Mouse (Mus musculus) megakaryocyte progenitor cell, adult 5-6 weeks (primary cell): ENCODE data around the gene Sergef. TPM values are rescaled to one million over a fixed set of nuclear protein-coding genes. Genes with fewer than 3 reads are reported as not detected.

ENCODE experiments used
- total RNA-seq, 2 experiments: library from RNA; stranded (forward) in 1 of 2; stranded (reverse) in 1 of 2; fragments of 157-497, 149-512 nt in 1 of 2; fragments of 200-1000 nt in 1 of 2; gene quantifications; 2 replicates each; pipeline versions ENCODE4 v1.2.3 to v1.2.4; 2015 to 2017

Sergef gene
- total RNA-seq, 2 experiments from 2014 or later: 6.6 to 8.1 TPM

Other genes with a start within 250 kb of the Sergef start
- 0.22 and 1.2 TPM in 2 replicates for gene Kcnc1, start 243.3 kb downstream of the Sergef start, total RNA-seq (2015)
- 0.07 TPM in 1 of 2 replicates, not detected in the other for gene Kcnc1, start 243.3 kb downstream of the Sergef start, total RNA-seq (2017)
- not detected in 2 replicates for gene Tph1, start 32.7 kb upstream of the Sergef start, total RNA-seq (2015)
- not detected in 2 replicates for gene Tph1, start 32.7 kb upstream of the Sergef start, total RNA-seq (2017)
- 17.5 and 20.7 TPM in 2 replicates for gene Saal1, start 70.9 kb upstream of the Sergef start, total RNA-seq (2015)
- gene Saal1, start 70.9 kb upstream of the Sergef start, total RNA-seq (2017): 15.5 and 18.7 TPM in 2 replicates
- 1.9 TPM in 1 of 2 replicates, not detected in the other for gene Saa3, start 75.9 kb upstream of the Sergef start, total RNA-seq (2015)
- 2.0 TPM in 1 of 2 replicates, not detected in the other for gene Saa3, start 75.9 kb upstream of the Sergef start, total RNA-seq (2017)
- gene Saa4, start 92.8 kb upstream of the Sergef start, total RNA-seq (2015): not detected in 2 replicates
- not detected in 2 replicates for gene Saa4, start 92.8 kb upstream of the Sergef start, total RNA-seq (2017)
- not detected in 2 replicates for gene Saa1, start 103.2 kb upstream of the Sergef start, total RNA-seq (2015)
- not detected in 2 replicates for gene Saa1, start 103.2 kb upstream of the Sergef start, total RNA-seq (2017)
- gene Saa2, start 112.0 kb upstream of the Sergef start, total RNA-seq (2015): not detected in 2 replicates
- gene Saa2, start 112.0 kb upstream of the Sergef start, total RNA-seq (2017): not detected in 2 replicates
- 13.5 and 17.5 TPM in 2 replicates for gene Hps5, start 156.3 kb upstream of the Sergef start, total RNA-seq (2015)
- 25.5 and 29.0 TPM in 2 replicates for gene Hps5, start 156.3 kb upstream of the Sergef start, total RNA-seq (2017)
- gene Gtf2h1, start 156.3 kb upstream of the Sergef start, total RNA-seq (2015): 54.7 and 58.1 TPM in 2 replicates
- 82.4 and 105 TPM in 2 replicates for gene Gtf2h1, start 156.3 kb upstream of the Sergef start, total RNA-seq (2017)
- 597 and 639 TPM in 2 replicates for gene Ldha, start 201.7 kb upstream of the Sergef start, total RNA-seq (2015)
- gene Ldha, start 201.7 kb upstream of the Sergef start, total RNA-seq (2017): 442 and 446 TPM in 2 replicates
- 0.44 and 0.49 TPM in 2 replicates for gene Ldhc, start 221.4 kb upstream of the Sergef start, total RNA-seq (2015)
- 1.3 TPM in 1 of 2 replicates, not detected in the other for gene Ldhc, start 221.4 kb upstream of the Sergef start, total RNA-seq (2017)